Mouse (Mus musculus): ENCODE measurements at regions not wholly inside any gene's neighbourhood (a gene's known extent, or its start where the extent isn't known, plus 50 kb on each side); places are given as distances from the start of the nearest gene placed in this dataset.
"Not testable (repeated sequence)": the region's sequence is repeated elsewhere in the genome, so short reads cannot be mapped to it uniquely, and the experiment has no call there.

GRCm38 (mm10) chr1:124517543-124518171 lies 472.3 kb upstream of the Dpp10 start:
- peak; percentile 26 for DNase-seq

GRCm38 (mm10) chr1:124510492-124510891 lies 465.1 kb upstream of the Dpp10 start:
- no peak for DNase-seq

- DNase-seq, result no peak
Observed at GRCm38 (mm10) chr1:124488456-124488855, 443.1 kb upstream of the Dpp10 start.

- no peak for DNase-seq
Observed at GRCm38 (mm10) chr1:124487965-124488364, 442.6 kb upstream of the Dpp10 start.

GRCm38 (mm10) chr1:124450128-124450527 lies 404.8 kb upstream of the Dpp10 start:
- no peak for DNase-seq

GRCm38 (mm10) chr1:124439526-124439925 lies 394.2 kb upstream of the Dpp10 start:
- DNase-seq, result no peak

- no peak for DNase-seq
Observed at GRCm38 (mm10) chr1:124435850-124436249, 390.5 kb upstream of the Dpp10 start.

- no peak for DNase-seq
Observed at GRCm38 (mm10) chr1:124429583-124429982, 384.2 kb upstream of the Dpp10 start.

GRCm38 (mm10) chr1:124416762-124417161 lies 371.4 kb upstream of the Dpp10 start:
- peak; percentile 4 for DNase-seq

GRCm38 (mm10) chr1:124410236-124410635 lies 364.9 kb upstream of the Dpp10 start:
- DNase-seq, result no peak

GRCm38 (mm10) chr1:124409781-124410180 lies 364.4 kb upstream of the Dpp10 start:
- DNase-seq, result no peak

GRCm38 (mm10) chr1:124369604-124370003 lies 324.2 kb upstream of the Dpp10 start:
- peak; percentile 7 for DNase-seq

- DNase-seq, result not testable (repeated sequence)
Observed at GRCm38 (mm10) chr1:124348491-124348890, 303.1 kb upstream of the Dpp10 start.

- peak; percentile 7 for DNase-seq
Observed at GRCm38 (mm10) chr1:124339444-124339843, 294.1 kb upstream of the Dpp10 start.

- DNase-seq, result no peak
Observed at GRCm38 (mm10) chr1:124338648-124339047, 293.3 kb upstream of the Dpp10 start.

GRCm38 (mm10) chr1:124332294-124332693 lies 286.9 kb upstream of the Dpp10 start:
- peak; percentile 9 for DNase-seq
